Mouse (Mus musculus) spleen, adult 2 months (tissue): ENCODE measurements at regions not wholly inside any gene's neighbourhood (a gene's known extent, or its start where the extent isn't known, plus 50 kb on each side); places are given as distances from the start of the nearest gene placed in this dataset.

Experiments
- CTCF ChIP-seq: fragments of 200-500 bp; IDR thresholded peaks from 2 replicates; pipeline ENCODE4 v1.5.1; 2011; ENCODE audit warnings: mild to moderate bottlenecking, inconsistent platforms; ENCODE audit not compliant: insufficient read depth, insufficient read length, insufficient replicate concordance; ENCODE audit errors: extremely low read depth
- POLR2A ChIP-seq: fragments of 200-500 bp; IDR thresholded peaks from 2 replicates; pipeline ENCODE4 v1.6.1; 2011; ENCODE audit warnings: low read depth, low read length, inconsistent platforms

GRCm38 (mm10) chr2:178751247-178751646, 320.9 kb downstream of the Cdh26 start:
- TF ChIP-seq CTCF (no peak), POLR2A (no peak)
